Mouse (Mus musculus) cerebellum, adult 2 months (tissue): ENCODE results near the gene Dennd1a.

Experiments used
- CTCF ChIP-seq: fragments of 200-500 bp; IDR thresholded peaks from 2 replicates; pipeline ENCODE4 v1.5.1; 2011; ENCODE audit warnings: low read depth, mild to moderate bottlenecking, control low read depth, low read length, moderate library complexity, borderline replicate concordance; ENCODE audit not compliant: insufficient read depth
- POLR2A ChIP-seq: fragments of 200-500 bp; IDR thresholded peaks from 2 replicates; pipeline ENCODE4 v1.6.1; 2011; ENCODE audit warnings: low read length, control low read depth, borderline replicate concordance; ENCODE audit not compliant: insufficient read depth

GRCm38 (mm10) chr2:38319086-38319485 is 31.9 kb upstream of the Dennd1a start:
- TF ChIP-seq CTCF = no peak
- no peak for TF ChIP-seq POLR2A
